ENCODE assay signal across 9 mouse cellular contexts in the genomic region with DNA sequence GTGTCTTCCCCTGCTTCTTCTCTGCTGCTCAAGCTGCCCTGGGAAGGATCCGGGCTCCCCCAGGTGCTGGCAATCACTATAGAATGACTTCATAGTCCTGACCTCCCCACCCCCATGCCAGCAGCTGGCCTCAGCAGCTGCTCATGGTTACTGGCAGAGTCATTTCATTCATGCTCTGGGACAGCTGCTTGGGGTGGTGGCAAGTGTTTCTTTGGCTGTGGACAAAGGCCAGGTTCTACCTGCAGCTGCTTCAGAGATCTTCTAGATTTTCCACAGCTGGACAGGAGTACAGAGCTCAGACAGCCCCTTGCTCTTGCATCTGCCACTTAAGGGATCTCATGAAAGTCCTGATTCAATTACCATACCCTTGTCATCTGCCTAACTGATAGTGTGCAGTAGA.
DNase-seq lines count a peak whose midpoint lies in the region.
"Had no signal": no experiment of that assay in that cellular context is flagged by ENCODE, and none has a peak within 500 bp of the region (broad histone marks: within the 10 kb centered on the region; RNA-seq: fewer than 3 reads in every experiment).

No protein-coding gene starts in this region.

- no peaks in the 10 kb centered on the region for H3K36me3 ChIP-seq in embryonic facial prominence, embryonic 10.5 days (replicated peaks)

- peak; percentile 74 for DNase-seq in left cerebral cortex, postnatal 4 days
- no peak for DNase-seq in left cerebral cortex, adult 8-10 months (ENCODE audit: low spot score in 2 of 2)
- peak; percentile 81 for DNase-seq in embryonic facial prominence, embryonic 10.5 days (ENCODE audit: low spot score)
- peak; percentile 9 to 14 for DNase-seq in gastrocnemius, postnatal 36 days
- DNase-seq in retina, embryonic 14.5 days (ENCODE audit: low spot score): peak; percentile 45
- DNase-seq in c-Kit-positive CD71-positive TER-119-positive erythroid progenitor cells, embryonic 14.5 days (ENCODE audit: low spot score): no peak
- no peak for DNase-seq in testis, postnatal 14 days (ENCODE audit: low spot score)
- no peak for DNase-seq in lung, postnatal 4 days

- H3K4me3 ChIP-seq in embryonic facial prominence, embryonic 10.5 days: no peak overlapping the region

- no peaks in the 10 kb centered on the region for H3K27me3 ChIP-seq in embryonic facial prominence, embryonic 10.5 days (replicated peaks; ENCODE audit: low read depth, poor library complexity, severe bottlenecking)

- H3K4me1 ChIP-seq in embryonic facial prominence, embryonic 10.5 days: peaks cover 5% of the 10 kb centered on the region

- no peaks in the 10 kb centered on the region for H3K9me3 ChIP-seq in embryonic facial prominence, embryonic 10.5 days

- 10% methylated on average over 1 of the region's 1 CpGs for WGBS in embryonic facial prominence, embryonic 10.5 days

- H3K27ac ChIP-seq in embryonic facial prominence, embryonic 10.5 days (replicated peaks): no peak overlapping the region
- H3K27ac ChIP-seq: macrophage had no signal

- intact Hi-C loops in left cerebral cortex, postnatal 4 days (cut with DNase I): no loop called here
- intact Hi-C loops in gastrocnemius, postnatal 36 days (cut with DNase I): no loop called here

Comparison
In these comparisons a context has a peak if more than half of its experiments do, and no peak if none do; other contexts are left out.
1. DNase-seq: peak in left cerebral cortex, postnatal 4 days (single experiment), embryonic facial prominence, embryonic 10.5 days (single experiment), gastrocnemius, postnatal 36 days (2 of 2) and retina, embryonic 14.5 days (single experiment); none in left cerebral cortex, adult 8-10 months (0 of 2), c-Kit-positive CD71-positive TER-119-positive erythroid progenitor cells, embryonic 14.5 days (single experiment), testis, postnatal 14 days (single experiment) and lung, postnatal 4 days (0 of 2).